Mouse (Mus musculus) frontal cortex, adult 2 months (tissue): Measurements from ENCODE around the gene Fam129c. TPM values are rescaled to one million over a fixed set of nuclear protein-coding genes. Genes with fewer than 3 reads are reported as not detected.
A peak's percentile ranks its signal among the peaks of the same experiment; 100 is the strongest.

Experiments
- DNase-seq, 2 experiments: peaks; one replicate each; pipeline ENCODE4 v3.0.0; 2022; ENCODE audit warnings: low spot score in 1 of 2; ENCODE audit errors: extremely low spot score in 1 of 2
- polyA plus RNA-seq: library from polyadenylated mRNA; depleted of rRNA; stranded (reverse); fragments of >200 nt; gene quantifications from 2 replicates; pipeline ENCODE4 v1.2.3, GENCODE M21; 2012; rRNA removed

Fam129c gene
- polyA plus RNA-seq: 4.3 and 4.5 TPM in 2 replicates

- DNase-seq: no peak
These were observed at the start of gene Fam129c for GRCm38 (mm10) chr8:71597451-71597850. Gene Fam129c, plus strand, starts transcription at chr8:71597648.

GRCm38 (mm10) chr8:71550754-71551153 lies 46.7 kb upstream of the Fam129c start:
- DNase-seq: no peak

GRCm38 (mm10) chr8:71552770-71553169 lies 44.7 kb upstream of the Fam129c start:
- DNase-seq: no peak

GRCm38 (mm10) chr8:71554001-71554400 lies 43.4 kb upstream of the Fam129c start:
- no peak for DNase-seq

GRCm38 (mm10) chr8:71554644-71555043 lies 42.8 kb upstream of the Fam129c start:
- DNase-seq: no peak

- DNase-seq: no peak
These were observed 39.1 kb upstream of the Fam129c start, which contains the start of gene Tmem221 for GRCm38 (mm10) chr8:71558071-71558957. Gene Tmem221, minus strand, starts transcription at chr8:71558871.

- DNase-seq: no peak
These were observed 38.3 kb upstream of the Fam129c start for GRCm38 (mm10) chr8:71558958-71559690.

GRCm38 (mm10) chr8:71560071-71560470 lies 37.4 kb upstream of the Fam129c start:
- DNase-seq: no peak

- DNase-seq: no peak
These were observed 36.7 kb upstream of the Fam129c start for GRCm38 (mm10) chr8:71560765-71561164.

GRCm38 (mm10) chr8:71561401-71561800 lies 36.0 kb upstream of the Fam129c start:
- DNase-seq: peak in 1 of 2 experiments; percentile 75

- peak in 1 of 2 experiments; percentile 78 for DNase-seq
These were observed 34.7 kb upstream of the Fam129c start for GRCm38 (mm10) chr8:71562751-71563150.

- no peak for DNase-seq
These were observed 33.5 kb upstream of the Fam129c start for GRCm38 (mm10) chr8:71563992-71564391.

- no peak for DNase-seq
These were observed 30.9 kb upstream of the Fam129c start, which contains the start of gene Nxnl1 for GRCm38 (mm10) chr8:71566501-71566900. Gene Nxnl1, minus strand, starts transcription at chr8:71566601.

- no peak for DNase-seq
These were observed 29.9 kb upstream of the Fam129c start for GRCm38 (mm10) chr8:71567587-71567986.

- DNase-seq: peak in 1 of 2 experiments; percentile 77
These were observed 29.0 kb upstream of the Fam129c start, which contains the start of gene Slc27a1 for GRCm38 (mm10) chr8:71568387-71568937. Gene Slc27a1, plus strand, starts transcription at chr8:71568882.

- DNase-seq: no peak
These were observed 28.5 kb upstream of the Fam129c start for GRCm38 (mm10) chr8:71568941-71569340.

- DNase-seq: peak; percentile 89 to 93
These were observed 27.8 kb upstream of the Fam129c start for GRCm38 (mm10) chr8:71569366-71570290.

GRCm38 (mm10) chr8:71570291-71570954 lies 27.0 kb upstream of the Fam129c start:
- peak; percentile 97 to 98 for DNase-seq

GRCm38 (mm10) chr8:71572077-71572476 lies 25.4 kb upstream of the Fam129c start:
- no peak for DNase-seq
